Mouse (Mus musculus) liver, embryonic 12.5 days (tissue): ENCODE data around the gene Gm21954. TPM values are rescaled to one million over a fixed set of nuclear protein-coding genes. Genes with fewer than 3 reads are reported as not detected.

ENCODE experiments used
- ATAC-seq: fragments of 200-750 bp; cut with Nextera tagmentation; 2 replicates; pipeline ENCODE4 v1.8.0; 2017; ENCODE audit warnings: moderate number of reproducible peaks, mild to moderate bottlenecking, moderate library complexity
- H3K27ac ChIP-seq: fragments of 300-500 bp; sonication (generic); 2 replicates; pipeline ENCODE4 v1.5.1; 2016; ENCODE audit warnings: mild to moderate bottlenecking
- H3K27me3 ChIP-seq: fragments of 300-500 bp; sonication (generic); replicated peaks from 2 replicates; pipeline ENCODE4 v1.6.1; 2016; ENCODE audit warnings: mild to moderate bottlenecking, moderate library complexity
- H3K36me3 ChIP-seq: fragments of 300-500 bp; sonication (generic); 2 replicates; pipeline ENCODE4 v1.6.1; 2016; ENCODE audit warnings: mild to moderate bottlenecking, moderate library complexity
- H3K4me1 ChIP-seq: fragments of 300-500 bp; sonication (generic); 2 replicates; pipeline ENCODE4 v1.6.1; 2016
- H3K4me2 ChIP-seq: fragments of 300-500 bp; sonication (generic); 2 replicates; pipeline ENCODE4 v1.6.1; 2016; ENCODE audit warnings: mild to moderate bottlenecking, moderate library complexity
- H3K4me3 ChIP-seq: fragments of 300-500 bp; sonication (generic); 2 replicates; pipeline ENCODE4 v1.5.1; 2016; ENCODE audit warnings: mild to moderate bottlenecking, moderate library complexity
- H3K9ac ChIP-seq: fragments of 300-500 bp; sonication (generic); 2 replicates; pipeline ENCODE4 v1.6.1; 2016; ENCODE audit warnings: mild to moderate bottlenecking, moderate library complexity
- H3K9me3 ChIP-seq: fragments of 300-500 bp; sonication (generic); replicated peaks from 2 replicates; pipeline ENCODE4 v1.6.1; 2016; ENCODE audit warnings: mild to moderate bottlenecking, moderate library complexity
- WGBS: fragments of 180-500 bp; shearing (Covaris S2); methylation state at CpG from one replicate; pipeline ENCODE4 v1.1.7; 2016; ENCODE audit not compliant: insufficient replicate concordance; 5-methylcytosine and 5-hydroxymethylcytosine counted together
- polyA plus RNA-seq: library from polyadenylated mRNA; unstranded; fragments of >200 nt; fragmentation: Nextera tagmentation; extraction: Ambion mirVana; gene quantifications from 2 replicates; pipeline ENCODE4 v1.2.1, GENCODE M21; 2016

The Gm21954 gene
- not detected in 2 replicates for polyA plus RNA-seq

GRCm38 (mm10) chr3:55472110-55472509 lies at the start of gene Gm21954:
TSS of gene Gm21954 (minus strand) at chr3:55472210.
- no peaks in the 10 kb centered on the region for H3K9me3 ChIP-seq
- H3K27me3 ChIP-seq, result no peaks in the 10 kb centered on the region
- no peak within 1 kb of the TSS for H3K4me2 ChIP-seq
- no peak within 1 kb of the TSS for H3K9ac ChIP-seq
- H3K4me3 ChIP-seq, result no peak within 1 kb of the TSS
- no peak for ATAC-seq
- H3K36me3 ChIP-seq, result no peaks in the 10 kb centered on the region
- H3K27ac ChIP-seq, result no peak within 1 kb of the TSS
- 73% methylated on average over 2 of the region's 2 CpGs for WGBS
- H3K4me1 ChIP-seq, result no peaks in the 10 kb centered on the region

DNA sequence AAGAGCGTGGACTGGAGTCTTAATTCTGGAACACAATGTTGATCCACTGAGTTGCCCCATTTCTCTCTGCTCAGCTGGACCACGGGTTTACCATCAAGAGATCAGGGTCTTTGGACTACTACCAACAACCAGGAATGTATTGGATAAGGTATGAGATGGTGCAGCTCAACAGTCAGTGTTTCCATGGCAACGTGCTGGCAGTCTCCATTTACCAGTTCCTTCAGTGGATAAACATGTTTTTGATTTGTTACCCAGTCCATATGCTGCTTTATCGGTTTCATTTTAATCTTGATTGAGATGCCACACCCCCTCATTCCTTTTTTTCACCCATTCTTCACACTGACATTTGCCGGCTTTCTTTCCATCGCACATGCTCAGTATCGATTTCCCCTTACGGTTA lies 49.8 kb upstream of the Gm21954 start:
- Histone ChIP-seq H3K27ac (no peak overlapping the region), H3K4me1 (0 out of 2 replicates have a peak, but pooled peaks cover 3% of the 10 kb centered on the region), H3K27me3 (no peaks in the 10 kb centered on the region), H3K9ac (no peak overlapping the region), H3K4me2 (no peak overlapping the region), H3K9me3 (no peaks in the 10 kb centered on the region), H3K4me3 (no peak overlapping the region), H3K36me3 (no peaks in the 10 kb centered on the region)
- 73% methylated on average over 8 of the region's 8 CpGs for WGBS
- ATAC-seq, result no peak

GRCm38 (mm10) chr3:55520240-55521180 lies 48.5 kb upstream of the Gm21954 start:
- Histone ChIP-seq H3K9ac (no peak overlapping the region), H3K4me2 (no peak overlapping the region), H3K27me3 (no peaks in the 10 kb centered on the region), H3K36me3 (no peaks in the 10 kb centered on the region), H3K4me1 (0 out of 2 replicates have a peak, but pooled peaks cover 3% of the 10 kb centered on the region), H3K9me3 (no peaks in the 10 kb centered on the region), H3K4me3 (no peak overlapping the region), H3K27ac (no peak overlapping the region)
- WGBS, result 31% methylated on average over 12 of the region's 12 CpGs
- ATAC-seq, result no peak

GRCm38 (mm10) chr3:55517454-55518014 lies 45.5 kb upstream of the Gm21954 start:
- Histone ChIP-seq H3K9me3 (no peaks in the 10 kb centered on the region), H3K36me3 (no peaks in the 10 kb centered on the region), H3K27ac (no peak overlapping the region), H3K4me3 (no peak overlapping the region), H3K4me2 (0 out of 2 replicates have a peak overlapping the region, but pooled peaks have one; percentile 14), H3K9ac (no peak overlapping the region), H3K4me1 (no peaks in the 10 kb centered on the region), H3K27me3 (no peaks in the 10 kb centered on the region)
- ATAC-seq, result no peak
- WGBS, result 59% methylated on average over 17 of the region's 17 CpGs

DNA sequence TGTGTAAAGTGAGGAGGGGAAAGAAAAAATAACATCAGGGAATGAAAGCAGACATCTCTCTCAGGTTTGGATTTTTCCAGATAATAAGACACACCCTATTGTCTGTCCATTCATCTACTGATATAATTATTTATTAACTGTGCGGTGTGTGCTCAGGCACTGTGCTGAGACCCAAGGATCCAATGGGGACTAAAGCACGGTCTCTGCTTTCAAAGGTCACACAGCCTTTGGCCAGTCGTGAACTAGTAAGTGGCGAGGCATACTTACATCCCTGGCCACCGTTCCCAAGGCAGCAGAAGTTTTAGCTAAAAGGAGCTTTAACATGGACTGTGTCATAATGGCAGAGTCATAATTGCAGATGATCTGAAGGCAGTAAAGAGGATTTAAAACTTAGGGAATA lies 44.0 kb upstream of the Gm21954 start:
- H3K36me3 ChIP-seq, result no peaks in the 10 kb centered on the region
- 72% methylated on average over 5 of the region's 5 CpGs for WGBS
- H3K4me2 ChIP-seq, result no peak overlapping the region
- no peak overlapping the region for H3K27ac ChIP-seq
- no peaks in the 10 kb centered on the region for H3K4me1 ChIP-seq
- H3K4me3 ChIP-seq, result no peak overlapping the region
- H3K27me3 ChIP-seq, result no peaks in the 10 kb centered on the region
- ATAC-seq, result no peak
- no peak overlapping the region for H3K9ac ChIP-seq
- H3K9me3 ChIP-seq, result no peaks in the 10 kb centered on the region

- Histone ChIP-seq H3K27me3 (no peaks in the 10 kb centered on the region), H3K9ac (no peak overlapping the region), H3K4me2 (no peak overlapping the region), H3K4me1 (no peaks in the 10 kb centered on the region), H3K4me3 (no peak overlapping the region), H3K36me3 (no peaks in the 10 kb centered on the region), H3K9me3 (no peaks in the 10 kb centered on the region), H3K27ac (no peak overlapping the region)
- WGBS, result 42% methylated on average over 6 of the region's 6 CpGs
- no peak for ATAC-seq
Measured at GRCm38 (mm10) chr3:55511658-55512057, 39.6 kb upstream of the Gm21954 start.

DNA sequence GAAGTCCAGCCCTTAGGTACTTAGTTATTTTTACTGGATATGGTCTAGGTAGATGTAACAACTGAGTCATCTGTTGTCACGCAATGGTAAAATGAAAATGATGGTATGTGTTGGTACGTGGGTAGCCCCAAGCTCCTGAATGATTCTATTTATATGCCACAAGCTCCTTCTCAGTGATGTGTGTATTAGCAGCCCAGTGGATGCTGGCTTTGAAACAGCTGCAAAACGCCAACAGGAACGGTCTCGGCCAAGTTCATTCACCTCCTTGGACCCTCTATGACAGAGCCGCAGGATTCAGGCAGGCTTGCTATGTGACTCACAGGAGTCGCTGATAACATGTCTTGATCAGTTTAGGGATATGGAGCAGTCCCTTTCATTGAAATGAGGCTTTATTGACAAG lies 38.2 kb upstream of the Gm21954 start:
- Histone ChIP-seq H3K36me3 (no peaks in the 10 kb centered on the region), H3K27me3 (no peaks in the 10 kb centered on the region), H3K27ac (no peak overlapping the region), H3K9ac (no peak overlapping the region), H3K4me2 (no peak overlapping the region), H3K4me3 (no peak overlapping the region), H3K9me3 (no peaks in the 10 kb centered on the region), H3K4me1 (no peaks in the 10 kb centered on the region)
- no peak for ATAC-seq
- WGBS, result 72% methylated on average over 7 of the region's 7 CpGs

GRCm38 (mm10) chr3:55499298-55499697 lies 27.3 kb upstream of the Gm21954 start:
- 77% methylated on average over 7 of the region's 7 CpGs for WGBS
- Histone ChIP-seq H3K36me3 (no peaks in the 10 kb centered on the region), H3K4me1 (no peaks in the 10 kb centered on the region)

DNA sequence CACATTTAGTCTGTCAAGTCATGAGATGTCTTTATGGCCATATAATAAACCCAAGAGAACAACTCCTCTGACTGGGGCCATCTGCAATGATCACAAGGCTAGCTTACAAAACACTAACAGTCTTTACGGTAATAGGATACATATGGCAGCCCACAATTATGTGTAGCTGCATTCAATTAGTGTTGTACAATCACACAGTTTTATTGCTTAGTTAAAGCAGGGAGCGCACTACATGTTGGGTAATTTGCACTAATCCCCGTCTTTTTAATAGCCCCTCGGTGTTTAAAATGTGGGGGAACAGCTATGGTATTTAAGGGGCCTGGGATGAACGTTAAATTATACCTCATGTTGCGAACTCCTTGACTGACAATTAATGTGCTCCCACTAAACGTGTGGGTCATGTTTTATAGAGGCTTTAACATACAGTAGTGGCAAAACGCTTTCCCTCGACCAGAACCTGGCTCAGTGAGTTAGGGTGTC lies 24.5 kb upstream of the Gm21954 start:
- Histone ChIP-seq H3K9me3 (no peaks in the 10 kb centered on the region), H3K27ac (no peak overlapping the region), H3K4me2 (no peak overlapping the region), H3K36me3 (no peaks in the 10 kb centered on the region), H3K4me1 (no peaks in the 10 kb centered on the region), H3K4me3 (no peak overlapping the region), H3K27me3 (no peaks in the 10 kb centered on the region), H3K9ac (no peak overlapping the region)
- ATAC-seq, result no peak
- WGBS, result 73% methylated on average over 9 of the region's 9 CpGs

More at GRCm38 (mm10) chr3:55499298-55499697, 27.3 kb upstream of the Gm21954 start:
- no peak for ATAC-seq
- no peak overlapping the region for H3K27ac ChIP-seq
- no peak overlapping the region for H3K9ac ChIP-seq
- no peaks in the 10 kb centered on the region for H3K27me3 ChIP-seq
- no peaks in the 10 kb centered on the region for H3K9me3 ChIP-seq
- H3K4me3 ChIP-seq, result no peak overlapping the region
- no peak overlapping the region for H3K4me2 ChIP-seq

- no peak overlapping the region for H3K27ac ChIP-seq
- H3K27me3 ChIP-seq, result no peaks in the 10 kb centered on the region
- no peaks in the 10 kb centered on the region for H3K4me1 ChIP-seq
- H3K4me3 ChIP-seq, result no peak overlapping the region
- H3K9ac ChIP-seq, result no peak overlapping the region
- no peak for ATAC-seq
- no peaks in the 10 kb centered on the region for H3K36me3 ChIP-seq
- no peak overlapping the region for H3K4me2 ChIP-seq
- no peaks in the 10 kb centered on the region for H3K9me3 ChIP-seq
- WGBS, result 52% methylated on average over 4 of the region's 4 CpGs
Measured at GRCm38 (mm10) chr3:55495866-55496265, 23.9 kb upstream of the Gm21954 start.

DNA sequence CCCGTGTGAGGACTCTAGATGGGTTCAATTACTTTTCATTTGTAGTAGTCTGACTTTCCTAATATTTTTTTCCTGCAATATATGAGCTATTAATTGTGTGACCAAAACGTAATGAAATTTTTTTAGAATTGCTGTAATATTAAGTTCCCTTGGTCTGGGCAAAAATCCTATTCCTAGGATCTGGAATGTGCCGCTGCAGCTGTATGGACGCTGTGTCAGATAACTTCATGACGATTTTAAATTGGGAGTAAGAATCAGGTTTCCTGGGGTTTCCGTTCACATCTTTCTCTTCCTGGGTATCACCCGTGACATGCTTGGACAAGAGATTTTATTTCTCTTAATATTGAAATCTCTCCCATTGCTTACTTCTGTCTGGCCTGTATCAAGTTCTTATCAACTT lies 23.2 kb upstream of the Gm21954 start:
- no peak overlapping the region for H3K4me3 ChIP-seq
- H3K27me3 ChIP-seq, result no peaks in the 10 kb centered on the region
- no peak for ATAC-seq
- H3K36me3 ChIP-seq, result no peaks in the 10 kb centered on the region
- 77% methylated on average over 7 of the region's 7 CpGs for WGBS
- no peaks in the 10 kb centered on the region for H3K4me1 ChIP-seq
- no peaks in the 10 kb centered on the region for H3K9me3 ChIP-seq
- no peak overlapping the region for H3K27ac ChIP-seq
- no peak overlapping the region for H3K9ac ChIP-seq
- no peak overlapping the region for H3K4me2 ChIP-seq

GRCm38 (mm10) chr3:55494348-55494747 lies 22.3 kb upstream of the Gm21954 start:
- Histone ChIP-seq H3K36me3 (no peaks in the 10 kb centered on the region), H3K27me3 (no peaks in the 10 kb centered on the region), H3K27ac (no peak overlapping the region), H3K4me2 (no peak overlapping the region), H3K4me3 (no peak overlapping the region), H3K4me1 (no peaks in the 10 kb centered on the region), H3K9ac (no peak overlapping the region), H3K9me3 (no peaks in the 10 kb centered on the region)
- 32% methylated on average over 4 of the region's 4 CpGs for WGBS
- no peak for ATAC-seq
